15 mouse cellular contexts compared by ENCODE assay signal in the genomic region with DNA sequence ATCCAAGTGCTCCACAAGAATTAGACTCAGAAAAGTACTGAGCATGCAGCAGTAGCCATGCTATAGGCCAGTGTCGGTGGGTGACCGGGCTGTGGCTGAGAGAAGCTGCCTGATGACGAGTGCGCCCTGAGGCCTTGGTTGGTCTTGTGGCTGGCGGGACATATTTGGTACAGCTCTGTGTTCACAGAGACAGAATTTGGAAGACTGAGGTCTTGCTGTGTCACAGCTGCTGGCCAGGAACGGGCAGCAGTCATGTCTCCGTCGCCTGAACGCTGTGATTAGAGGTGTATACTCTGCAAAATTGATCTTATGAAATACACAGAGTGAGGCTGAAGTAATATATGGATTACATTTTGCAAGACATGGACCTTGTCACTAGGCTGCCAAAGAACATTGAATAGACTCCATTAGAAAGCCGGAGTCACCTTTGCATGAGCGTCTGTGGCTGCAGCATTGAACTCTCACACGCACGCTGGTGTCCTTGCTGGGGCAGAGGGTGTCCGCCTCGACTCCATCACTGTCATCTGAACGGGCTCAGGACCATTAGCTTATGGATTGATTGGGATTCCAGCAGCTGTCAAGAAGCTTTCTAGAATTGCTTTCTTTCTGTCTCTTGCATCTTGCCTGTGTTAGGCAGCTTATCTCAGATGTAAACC. TPM values are rescaled to one million over a fixed set of nuclear protein-coding genes. Genes with fewer than 3 reads are reported as not detected.
DNase-seq lines count a peak whose midpoint lies in the region; ATAC-seq and TF ChIP-seq lines count a peak whose summit lies in the region.
"Had no signal": no experiment of that assay in that cellular context is flagged by ENCODE, and none has a peak within 500 bp of the region (broad histone marks: within the 10 kb centered on the region; RNA-seq: fewer than 3 reads in every experiment).

No protein-coding gene starts in this region.

- DNase-seq in embryonic facial prominence, embryonic 10.5 days (ENCODE audit: low spot score) = no peak
- peak; percentile 41 to 45 for DNase-seq in adrenal gland, postnatal 36 days
- DNase-seq in liver, embryonic 14.5 days (ENCODE audit: low read depth in 3 of 3, low spot score in 3 of 3) = no peak
- no peak for DNase-seq in left cerebral cortex, postnatal 14 days (ENCODE audit: low spot score in 2 of 2)
- no peak for DNase-seq in spleen, adult 12 weeks (ENCODE audit: low spot score)
- DNase-seq: B cell, adult 2 months; cerebellum, adult 9-10 months; heart, adult 2 months; kidney, postnatal 4 days; lung, embryonic 14.5 days; retina, postnatal 1 day; thymus, adult 18-20 months had no signal

- peaks cover 48% of the 10 kb centered on the region for H3K4me1 ChIP-seq in embryonic facial prominence, embryonic 12.5 days
- peaks cover 55% of the 10 kb centered on the region for H3K4me1 ChIP-seq in embryonic facial prominence, embryonic 10.5 days
- H3K4me1 ChIP-seq in intestine, embryonic 16.5 days (ENCODE audit: control insufficient read depth, insufficient read depth, low read length) = peaks cover 52% of the 10 kb centered on the region
- peaks cover 45% of the 10 kb centered on the region for H3K4me1 ChIP-seq in intestine, embryonic 15.5 days (replicated peaks)
- peaks cover 74 to 80% of the 10 kb centered on the region in 2 experiments for H3K4me1 ChIP-seq in liver, embryonic 14.5 days (replicated peaks; ENCODE audit: control insufficient read depth in 2 of 2, insufficient read depth in 2 of 2, low read length in 1 of 2)

- no peak overlapping the region for H3K4me2 ChIP-seq in embryonic facial prominence, embryonic 12.5 days (replicated peaks)
- no peak overlapping the region for H3K4me2 ChIP-seq in intestine, embryonic 16.5 days (ENCODE audit: low read depth, low read length)
- H3K4me2 ChIP-seq in intestine, embryonic 15.5 days (replicated peaks) = no peak overlapping the region
- H3K4me2 ChIP-seq in liver, embryonic 14.5 days (ENCODE audit: low read depth) = peak overlapping the region; percentile 96
- H3K4me2 ChIP-seq: lung, embryonic 14.5 days had no signal

- H3K9ac ChIP-seq in embryonic facial prominence, embryonic 12.5 days = no peak overlapping the region
- peak overlapping the region; percentile 14; the same call in 1 of the 2 replicates for H3K9ac ChIP-seq in intestine, embryonic 16.5 days (ENCODE audit: low read depth, low read length)
- no peak overlapping the region for H3K9ac ChIP-seq in intestine, embryonic 15.5 days
- peak overlapping the region; percentile 66 for H3K9ac ChIP-seq in liver, embryonic 14.5 days (replicated peaks)
- H3K9ac ChIP-seq: lung, embryonic 14.5 days had no signal

- H3K27ac ChIP-seq in embryonic facial prominence, embryonic 12.5 days = no peak overlapping the region
- H3K27ac ChIP-seq in embryonic facial prominence, embryonic 10.5 days (replicated peaks) = no peak overlapping the region
- no peak overlapping the region for H3K27ac ChIP-seq in intestine, embryonic 16.5 days (ENCODE audit: low read length)
- no peak overlapping the region for H3K27ac ChIP-seq in intestine, embryonic 15.5 days
- peak overlapping the region; percentile 93 for H3K27ac ChIP-seq in liver, embryonic 14.5 days
- H3K27ac ChIP-seq: heart, adult 2 months had no signal

- H3K9me3 ChIP-seq in embryonic facial prominence, embryonic 12.5 days = no peaks in the 10 kb centered on the region
- no peaks in the 10 kb centered on the region for H3K9me3 ChIP-seq in embryonic facial prominence, embryonic 10.5 days
- no peaks in the 10 kb centered on the region for H3K9me3 ChIP-seq in intestine, embryonic 16.5 days (ENCODE audit: control insufficient read depth, low read length)
- no peaks in the 10 kb centered on the region for H3K9me3 ChIP-seq in intestine, embryonic 15.5 days
- H3K9me3 ChIP-seq in liver, embryonic 14.5 days (ENCODE audit: control insufficient read depth, low read length) = no peaks in the 10 kb centered on the region

- no peaks in the 10 kb centered on the region for H3K27me3 ChIP-seq in embryonic facial prominence, embryonic 12.5 days
- H3K27me3 ChIP-seq in embryonic facial prominence, embryonic 10.5 days (replicated peaks; ENCODE audit: low read depth, poor library complexity, severe bottlenecking) = no peaks in the 10 kb centered on the region
- no peaks in the 10 kb centered on the region for H3K27me3 ChIP-seq in intestine, embryonic 16.5 days (replicated peaks; ENCODE audit: control insufficient read depth, insufficient read depth, low read length)
- no peaks in the 10 kb centered on the region for H3K27me3 ChIP-seq in intestine, embryonic 15.5 days (replicated peaks)
- no peaks in the 10 kb centered on the region for H3K27me3 ChIP-seq in liver, embryonic 14.5 days (ENCODE audit: control insufficient read depth, insufficient read depth, low read length)

- peak; percentile 49; the same call in 1 of the 2 replicates for ATAC-seq in embryonic facial prominence, embryonic 12.5 days (ENCODE audit: insufficient number of reproducible peaks, insufficient read depth, low FRiP score, low TSS enrichment)
- ATAC-seq in intestine, embryonic 16.5 days = no peak
- no peak for ATAC-seq in intestine, embryonic 15.5 days
- no peak for ATAC-seq in liver, embryonic 14.5 days (ENCODE audit: insufficient read depth)

- H3K36me3 ChIP-seq in embryonic facial prominence, embryonic 12.5 days = peaks cover 8% of the 10 kb centered on the region; the same call in 1 of the 2 replicates
- H3K36me3 ChIP-seq in embryonic facial prominence, embryonic 10.5 days (replicated peaks) = peaks cover 46% of the 10 kb centered on the region
- no peaks in the 10 kb centered on the region for H3K36me3 ChIP-seq in intestine, embryonic 16.5 days (ENCODE audit: control insufficient read depth, insufficient read depth, low read length)
- no peaks in the 10 kb centered on the region for H3K36me3 ChIP-seq in intestine, embryonic 15.5 days
- peaks cover 2% of the 10 kb centered on the region; the same call in 1 of the 2 replicates for H3K36me3 ChIP-seq in liver, embryonic 14.5 days (replicated peaks; ENCODE audit: control insufficient read depth, insufficient read depth, low read depth)

- H3K4me3 ChIP-seq in embryonic facial prominence, embryonic 12.5 days = no peak overlapping the region
- no peak overlapping the region for H3K4me3 ChIP-seq in embryonic facial prominence, embryonic 10.5 days
- no peak overlapping the region for H3K4me3 ChIP-seq in intestine, embryonic 16.5 days (ENCODE audit: low read length)
- no peak overlapping the region for H3K4me3 ChIP-seq in intestine, embryonic 15.5 days (replicated peaks)
- H3K4me3 ChIP-seq in liver, embryonic 14.5 days (ENCODE audit: insufficient read depth in 1 of 2, low read depth in 2 of 2, low read length in 2 of 2) = peak overlapping the region in 1 of 2 experiments; percentile 62; a peak in 2 of 4 replicates
- H3K4me3 ChIP-seq: heart, adult 2 months had no signal

- TF ChIP-seq EP300 in liver, embryonic 14.5 days (IDR thresholded peaks at IDR 0.05; ENCODE audit: low read depth) = no peak

- 80% methylated on average over 16 of the region's 16 CpGs for WGBS in embryonic facial prominence, embryonic 12.5 days
- 81% methylated on average over 16 of the region's 16 CpGs for WGBS in embryonic facial prominence, embryonic 10.5 days
- WGBS in intestine, embryonic 16.5 days = 70% methylated on average over 16 of the region's 16 CpGs
- WGBS in intestine, embryonic 15.5 days = 75% methylated on average over 16 of the region's 16 CpGs
- whole genome bisulfite sequencing in liver, embryonic 14.5 days (ENCODE audit: insufficient replicate concordance) = 74% methylated on average over 16 of the region's 16 CpGs

- TF ChIP-seq CTCF in liver, embryonic 14.5 days (IDR thresholded peaks at IDR 0.05; ENCODE audit: low read depth) = no peak

- intact Hi-C loops in left cerebral cortex, postnatal 14 days (cut with DNase I) = no loop called here

RNA-seq across cellular contexts. Expression of a gene that starts 5.7 kb away (rescaled TPM):
- polyA plus RNA-seq in embryonic facial prominence, embryonic 12.5 days (2016; fragmentation: Nextera tagmentation; extraction: Ambion mirVana) = 0.31 TPM in 1 of 2 replicates, not detected in the other
- polyA plus RNA-seq in embryonic facial prominence, embryonic 10.5 days (2016; fragmentation: Nextera tagmentation; extraction: Ambion mirVana) = 1.1 and 3.6 TPM in 2 replicates
- polyA plus RNA-seq in intestine, embryonic 16.5 days (2015; fragmentation: Nextera tagmentation; extraction: Ambion mirVana) = 5.8 and 7.1 TPM in 2 replicates
- polyA plus RNA-seq in intestine, embryonic 15.5 days (2015; fragmentation: Nextera tagmentation; extraction: Ambion mirVana) = 3.0 TPM in 1 of 2 replicates, not detected in the other
- total RNA-seq in adrenal gland, postnatal 36 days (2021) = 1 to 10 TPM; 2.4 to 7.4 TPM
- polyA plus RNA-seq in liver, embryonic 14.5 days (2012; rRNA removed) = 8.5 and 9.7 TPM in 2 replicates
- polyA plus RNA-seq in liver, embryonic 14.5 days (2014; fragmentation: Nextera tagmentation; extraction: Ambion mirVana) = not detected in 2 replicates
- 1 to 10 TPM; 2.8 to 7.3 TPM for total RNA-seq in left cerebral cortex, postnatal 14 days (2021)
- polyA plus RNA-seq: lung, embryonic 14.5 days had no signal

RNA-seq across cellular contexts. Expression of a gene that starts 6.2 kb away (rescaled TPM):
- polyA plus RNA-seq in embryonic facial prominence, embryonic 12.5 days (2016; fragmentation: Nextera tagmentation; extraction: Ambion mirVana) = 154 TPM in 2 replicates
- polyA plus RNA-seq in embryonic facial prominence, embryonic 10.5 days (2016; fragmentation: Nextera tagmentation; extraction: Ambion mirVana) = 234 and 241 TPM in 2 replicates
- 124 and 125 TPM in 2 replicates for polyA plus RNA-seq in intestine, embryonic 16.5 days (2015; fragmentation: Nextera tagmentation; extraction: Ambion mirVana)
- 123 and 136 TPM in 2 replicates for polyA plus RNA-seq in intestine, embryonic 15.5 days (2015; fragmentation: Nextera tagmentation; extraction: Ambion mirVana)
- total RNA-seq in adrenal gland, postnatal 36 days (2021) = 100 to 1,000 TPM; 100 to 113 TPM
- 23.8 and 47.0 TPM in 2 replicates for polyA plus RNA-seq in liver, embryonic 14.5 days (2012; rRNA removed)
- 59.0 and 60.8 TPM in 2 replicates for polyA plus RNA-seq in liver, embryonic 14.5 days (2014; fragmentation: Nextera tagmentation; extraction: Ambion mirVana)
- 10 to 100 TPM; 82.2 to 95.2 TPM for total RNA-seq in left cerebral cortex, postnatal 14 days (2021)

RNA-seq across cellular contexts. Expression of a gene that starts 54.3 kb away (rescaled TPM):
- polyA plus RNA-seq in embryonic facial prominence, embryonic 12.5 days (2016; fragmentation: Nextera tagmentation; extraction: Ambion mirVana) = 11.0 and 12.5 TPM in 2 replicates
- polyA plus RNA-seq in embryonic facial prominence, embryonic 10.5 days (2016; fragmentation: Nextera tagmentation; extraction: Ambion mirVana) = 10.4 and 11.3 TPM in 2 replicates
- polyA plus RNA-seq in intestine, embryonic 16.5 days (2015; fragmentation: Nextera tagmentation; extraction: Ambion mirVana) = 11.5 and 12.2 TPM in 2 replicates
- polyA plus RNA-seq in intestine, embryonic 15.5 days (2015; fragmentation: Nextera tagmentation; extraction: Ambion mirVana) = 12.4 and 13.8 TPM in 2 replicates
- total RNA-seq in adrenal gland, postnatal 36 days (2021) = 1 to 10 TPM; 5.0 to 10.0 TPM
- polyA plus RNA-seq in liver, embryonic 14.5 days (2012; rRNA removed) = 2.5 TPM in 2 replicates
- 2.7 and 3.3 TPM in 2 replicates for polyA plus RNA-seq in liver, embryonic 14.5 days (2014; fragmentation: Nextera tagmentation; extraction: Ambion mirVana)
- 1 to 10 TPM; 6.0 to 7.3 TPM for total RNA-seq in left cerebral cortex, postnatal 14 days (2021)

Comparison
In these comparisons a context has a peak if more than half of its experiments do, and no peak if none do; other contexts are left out.
1. H3K9ac ChIP-seq: peak in intestine, embryonic 16.5 days (single experiment) and liver, embryonic 14.5 days (single experiment); none in embryonic facial prominence, embryonic 12.5 days (single experiment) and intestine, embryonic 15.5 days (single experiment).
2. DNase-seq: peak in adrenal gland, postnatal 36 days (2 of 2); none in embryonic facial prominence, embryonic 10.5 days (single experiment), liver, embryonic 14.5 days (0 of 3), left cerebral cortex, postnatal 14 days (0 of 2) and spleen, adult 12 weeks (single experiment).